Mouse (Mus musculus): ENCODE data around the gene Kank4.
A peak's percentile ranks its signal among the peaks of the same experiment; 100 is the strongest.
"Not testable (repeated sequence)": the region's sequence is repeated elsewhere in the genome, so short reads cannot be mapped to it uniquely, and the experiment has no call there.

The Kank4 gene

DNA sequence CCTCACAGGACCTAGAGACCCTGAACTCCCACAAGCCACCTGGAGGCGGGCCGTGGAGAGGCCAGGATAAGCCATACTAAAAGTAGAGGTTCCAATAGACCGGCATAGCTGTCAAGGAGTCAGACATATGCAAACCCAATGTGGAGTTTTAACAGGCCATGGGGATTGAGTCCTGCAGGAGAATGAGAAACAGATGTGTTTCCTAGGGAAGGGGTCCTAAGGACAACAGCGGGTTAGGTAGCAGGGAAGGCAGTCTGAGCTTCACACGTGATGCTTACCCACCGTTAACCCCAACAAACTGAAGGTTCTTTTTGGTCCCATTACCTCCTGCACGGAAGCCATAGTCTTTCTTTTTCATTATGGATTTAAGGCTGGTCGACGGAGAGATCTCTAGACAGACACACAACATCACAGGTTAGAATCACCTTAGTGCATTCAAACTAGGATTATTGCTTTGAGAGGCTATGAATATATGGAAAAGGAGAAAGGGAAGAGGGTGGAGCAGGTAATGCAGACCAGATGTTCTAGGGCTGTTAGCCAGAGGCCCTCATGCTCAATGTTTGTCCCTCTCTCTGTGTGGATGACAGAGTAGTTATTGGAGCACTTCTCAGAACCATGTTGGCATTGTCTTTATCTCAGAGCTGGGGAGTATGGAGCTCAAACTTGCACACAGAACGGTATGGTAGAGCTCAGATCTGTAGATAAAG is 40.5 kb downstream of the Kank4 start:
- no peak for DNase-seq (ENCODE audit: low spot score)

DNA sequence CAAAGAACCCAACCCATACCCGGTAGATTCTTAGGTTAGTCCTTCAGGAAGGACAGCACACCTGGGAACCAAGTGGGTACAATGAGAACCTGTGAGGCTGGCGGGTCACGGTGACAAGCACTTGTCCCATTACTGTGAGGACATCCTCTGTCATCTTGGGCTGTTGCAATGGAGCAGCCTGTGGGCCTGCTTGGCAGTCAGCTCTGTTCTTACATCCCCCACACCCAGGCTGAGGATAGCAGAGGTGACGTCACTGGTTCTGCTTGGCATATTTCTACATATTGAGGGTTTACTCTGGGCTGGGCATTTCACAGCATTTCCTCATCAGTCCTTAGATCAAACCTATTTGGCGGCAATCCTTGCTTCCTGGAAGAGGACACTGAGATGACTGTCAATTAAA is 43.6 kb downstream of the Kank4 start:
- no peak for DNase-seq (ENCODE audit: low spot score)

DNA sequence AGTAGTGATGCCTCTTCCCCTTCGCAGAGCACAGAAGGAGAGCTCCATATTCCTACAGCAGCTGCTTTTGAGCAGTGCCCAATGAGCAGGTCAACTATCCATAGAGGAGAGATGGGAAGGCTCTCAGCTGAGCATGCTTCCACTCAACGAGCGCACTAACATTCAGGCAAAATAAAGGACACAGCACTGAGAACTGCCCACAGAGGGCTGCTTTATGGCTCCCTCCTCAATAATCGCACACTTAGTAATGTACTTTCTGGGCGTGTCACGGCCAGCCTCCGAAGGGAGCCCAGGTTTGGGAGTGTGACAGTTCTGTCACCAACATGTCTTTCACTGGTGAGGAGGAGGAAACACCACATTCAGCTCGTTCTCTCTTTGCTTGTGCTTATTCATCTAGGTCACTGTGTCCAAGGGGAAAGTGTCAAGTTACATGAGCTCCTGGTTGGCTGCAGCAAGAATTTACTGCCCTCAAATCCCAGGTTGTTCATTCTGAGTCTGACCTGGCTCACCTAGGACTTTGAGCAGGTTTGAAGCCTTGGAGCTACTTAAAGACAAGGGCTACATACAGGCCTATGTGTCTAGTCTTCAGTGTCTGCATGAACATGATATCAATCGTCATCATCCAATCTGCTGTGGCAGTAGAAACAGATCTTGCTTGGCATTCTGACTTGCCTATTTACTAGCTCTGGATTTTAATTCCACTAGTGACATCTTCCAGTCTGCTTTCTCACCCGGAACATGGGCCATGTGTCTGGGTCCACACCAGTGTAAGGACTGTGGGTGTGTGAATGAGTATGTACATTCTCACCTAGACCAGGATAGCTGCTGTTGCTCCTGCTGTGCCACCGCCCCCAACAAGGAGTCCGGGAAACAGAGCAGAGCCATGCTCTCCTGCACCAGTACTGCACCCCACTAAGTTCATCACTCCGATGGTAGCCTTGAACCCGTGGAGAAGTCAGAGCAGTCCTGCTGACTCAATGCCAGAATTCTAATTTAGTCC is 49.9 kb downstream of the Kank4 start:
- DNase-seq (ENCODE audit: low spot score): no peak

DNA sequence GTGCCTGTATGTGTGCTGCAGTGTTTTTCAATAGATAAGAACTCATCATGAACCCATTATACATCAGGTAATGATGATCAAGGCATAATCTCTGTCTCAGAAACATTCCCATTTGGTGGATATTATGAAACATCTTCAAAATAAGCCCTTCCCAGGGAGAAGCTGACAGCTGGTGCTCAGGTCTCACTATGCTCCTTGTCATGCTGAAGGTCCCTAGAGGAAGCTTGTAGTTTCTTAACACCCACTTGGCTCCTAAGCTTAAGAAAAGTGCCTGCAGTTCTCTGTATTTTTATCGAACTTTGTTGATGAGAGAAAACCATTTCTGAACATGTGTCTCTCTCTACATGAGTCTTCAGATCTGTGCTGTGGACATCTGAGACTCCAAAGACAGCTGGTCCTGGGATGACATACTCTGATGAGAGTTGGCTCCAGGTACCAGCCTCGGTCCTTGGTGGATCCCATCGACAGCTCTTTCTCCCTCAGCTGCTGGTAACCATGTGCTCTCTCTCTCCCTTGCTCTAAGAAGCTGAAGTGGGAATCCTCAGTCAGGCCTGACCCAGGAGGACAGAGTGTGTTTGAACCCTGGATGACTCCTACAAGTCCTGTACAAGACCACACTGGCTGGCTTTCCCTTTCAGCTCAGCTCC is 58.3 kb downstream of the Kank4 start:
- no peak for DNase-seq (ENCODE audit: low spot score)

DNA sequence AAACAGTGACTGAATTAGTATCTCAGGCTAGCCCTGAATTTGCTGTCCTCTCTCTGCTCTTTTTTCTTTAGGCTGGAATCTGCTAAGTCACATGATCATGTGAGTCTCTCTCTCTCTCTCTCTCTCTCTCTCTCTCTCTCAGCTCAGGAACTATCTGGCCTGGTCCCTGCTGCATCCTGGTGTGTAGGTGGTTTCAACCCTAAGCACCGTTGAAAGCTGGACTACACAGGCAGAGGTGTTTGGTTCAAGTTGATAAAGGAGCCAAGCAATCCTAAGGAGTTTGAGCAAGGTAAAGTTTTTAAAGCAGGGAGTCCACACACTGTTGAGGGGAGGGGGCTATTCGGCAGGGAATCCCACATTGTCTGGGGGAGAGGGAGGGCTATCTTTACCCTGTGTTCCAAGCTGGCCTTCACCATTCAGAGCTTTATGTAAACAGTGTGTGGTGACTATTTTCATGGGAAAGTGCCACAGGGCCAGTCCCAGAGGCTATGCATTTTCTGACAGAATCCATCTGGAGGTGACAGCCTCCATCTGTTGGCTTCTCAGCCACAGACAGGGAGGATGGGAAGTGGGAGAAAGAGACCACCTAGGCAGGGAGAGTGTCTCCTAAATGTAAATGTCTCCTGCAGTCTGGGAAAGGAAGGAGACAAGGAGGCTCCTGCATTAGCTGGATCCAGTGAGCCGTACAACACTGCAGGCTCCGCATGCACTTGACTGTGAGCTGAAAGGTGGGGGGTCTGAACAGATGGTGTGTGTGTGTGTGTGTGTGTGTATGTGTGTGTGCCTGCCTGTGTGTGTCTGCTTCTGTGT is 59.1 kb downstream of the Kank4 start:
- DNase-seq (ENCODE audit: low spot score): peak; percentile 26

DNA sequence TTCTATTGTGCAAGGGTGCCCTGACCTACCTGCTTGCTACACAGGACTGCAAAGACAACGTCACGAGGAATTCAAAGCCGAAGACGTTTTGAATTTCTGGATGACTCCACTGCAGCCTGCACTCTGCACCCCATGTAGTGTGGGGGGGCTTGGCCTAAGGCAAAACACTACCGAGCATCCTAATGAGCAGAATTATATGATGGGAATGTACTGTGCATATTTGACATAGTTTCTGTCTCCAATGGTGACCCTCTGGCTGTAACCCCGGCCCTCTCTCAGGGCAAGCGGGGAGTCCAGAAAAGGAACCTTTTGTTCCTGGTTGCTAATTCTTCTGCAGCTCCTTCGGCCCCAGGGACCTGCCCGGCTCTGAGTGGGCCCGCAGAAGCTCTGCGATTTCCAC is 61.2 kb downstream of the Kank4 start:
- no peak for DNase-seq (ENCODE audit: low spot score)

DNA sequence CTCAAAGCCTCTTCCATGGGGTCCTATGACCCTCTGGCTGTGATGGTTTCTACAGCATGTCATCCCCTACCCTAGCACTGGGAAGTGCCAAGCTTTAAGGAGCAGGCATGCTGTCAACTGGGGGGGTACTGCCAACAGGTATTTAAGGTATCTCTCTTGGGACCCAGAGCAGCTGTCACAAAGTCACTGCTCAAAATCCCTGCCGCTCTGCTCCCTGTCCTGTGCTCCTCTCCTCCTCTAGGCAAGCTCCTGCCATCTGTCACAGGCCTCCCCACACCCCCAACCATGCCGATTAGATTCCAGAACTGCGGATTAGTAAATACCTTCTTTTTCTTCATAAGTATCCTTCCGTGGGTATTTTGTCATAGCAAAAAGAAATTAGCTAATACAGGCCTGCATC is 62.9 kb downstream of the Kank4 start:
- no peak for DNase-seq (ENCODE audit: low spot score)

- DNase-seq (ENCODE audit: low spot score): no peak
These were observed 73.5 kb downstream of the Kank4 start for GRCm38 (mm10) chr4:98743906-98744210.

- no peak for DNase-seq (ENCODE audit: low spot score)
These were observed 74.0 kb downstream of the Kank4 start for GRCm38 (mm10) chr4:98743209-98743905.

- DNase-seq (ENCODE audit: low spot score): no peak
These were observed 77.6 kb downstream of the Kank4 start for GRCm38 (mm10) chr4:98739753-98740152.

- DNase-seq (ENCODE audit: low spot score): no peak
These were observed 83.7 kb downstream of the Kank4 start for GRCm38 (mm10) chr4:98733660-98734059.

GRCm38 (mm10) chr4:98728716-98729115 is 88.6 kb downstream of the Kank4 start:
- DNase-seq (ENCODE audit: low spot score): no peak

- no peak for DNase-seq (ENCODE audit: low spot score)
These were observed 89.4 kb downstream of the Kank4 start for GRCm38 (mm10) chr4:98727959-98728347.

GRCm38 (mm10) chr4:98727295-98727958 is 89.9 kb downstream of the Kank4 start:
- no peak for DNase-seq (ENCODE audit: low spot score)

- DNase-seq (ENCODE audit: low spot score): no peak
These were observed 90.6 kb downstream of the Kank4 start, which contains the start of gene L1td1 for GRCm38 (mm10) chr4:98726590-98727237. TSS of gene L1td1 (plus strand) at chr4:98726734.

DNA sequence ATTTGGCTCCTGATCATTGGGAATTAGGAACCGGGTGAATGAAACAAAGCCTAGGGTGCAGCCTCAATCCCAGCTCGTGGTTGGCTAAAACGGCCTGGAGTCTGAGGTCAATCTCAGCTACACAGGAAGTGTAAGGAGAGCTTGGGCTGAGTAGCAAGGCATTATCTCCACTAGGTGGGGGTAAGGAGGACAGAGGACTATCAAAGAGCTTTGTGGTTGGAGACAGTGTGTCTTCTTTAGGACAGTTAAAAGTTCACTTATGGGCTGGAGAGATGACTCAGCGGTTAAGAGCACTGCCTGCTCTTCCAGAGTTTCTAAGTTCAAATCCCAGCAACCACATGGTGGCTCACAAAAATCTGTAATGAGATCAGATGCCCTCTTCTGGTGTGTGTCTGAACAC is 91.9 kb downstream of the Kank4 start:
- no peak for DNase-seq (ENCODE audit: low spot score)

- not testable (repeated sequence) for DNase-seq (ENCODE audit: low spot score)
These were observed 92.7 kb downstream of the Kank4 start for GRCm38 (mm10) chr4:98724682-98725081.

GRCm38 (mm10) chr4:98722454-98722853 is 94.9 kb downstream of the Kank4 start:
- DNase-seq (ENCODE audit: low spot score): peak; percentile 64

DNA sequence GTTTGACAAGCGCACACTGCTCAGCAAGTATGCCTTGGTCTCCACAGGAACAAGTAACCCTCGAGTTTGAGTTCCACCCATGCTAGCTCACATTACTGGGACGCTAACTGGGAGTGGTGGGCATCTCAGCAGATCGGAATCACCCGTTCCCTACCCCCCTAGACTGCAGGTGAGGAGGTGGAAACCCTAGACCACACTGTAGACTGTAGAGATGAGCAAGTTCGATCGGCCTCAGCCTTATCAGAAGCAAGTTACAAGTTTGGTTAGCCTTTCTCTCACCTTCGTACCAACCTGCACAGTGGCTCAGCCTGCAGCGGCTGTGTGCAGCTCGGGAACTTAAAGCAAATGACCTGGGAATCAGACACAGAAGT is 98.8 kb downstream of the Kank4 start:
- no peak for DNase-seq (ENCODE audit: low spot score)

All from layer of hippocampus, adult 11-12 months (tissue).